Mouse (Mus musculus): ENCODE results near the gene Exog. TPM values are rescaled to one million over a fixed set of nuclear protein-coding genes. Genes with fewer than 3 reads are reported as not detected.

Exog gene
- 1 to 10 TPM; 3.0 to 3.5 TPM for total RNA-seq (2023)

DNA sequence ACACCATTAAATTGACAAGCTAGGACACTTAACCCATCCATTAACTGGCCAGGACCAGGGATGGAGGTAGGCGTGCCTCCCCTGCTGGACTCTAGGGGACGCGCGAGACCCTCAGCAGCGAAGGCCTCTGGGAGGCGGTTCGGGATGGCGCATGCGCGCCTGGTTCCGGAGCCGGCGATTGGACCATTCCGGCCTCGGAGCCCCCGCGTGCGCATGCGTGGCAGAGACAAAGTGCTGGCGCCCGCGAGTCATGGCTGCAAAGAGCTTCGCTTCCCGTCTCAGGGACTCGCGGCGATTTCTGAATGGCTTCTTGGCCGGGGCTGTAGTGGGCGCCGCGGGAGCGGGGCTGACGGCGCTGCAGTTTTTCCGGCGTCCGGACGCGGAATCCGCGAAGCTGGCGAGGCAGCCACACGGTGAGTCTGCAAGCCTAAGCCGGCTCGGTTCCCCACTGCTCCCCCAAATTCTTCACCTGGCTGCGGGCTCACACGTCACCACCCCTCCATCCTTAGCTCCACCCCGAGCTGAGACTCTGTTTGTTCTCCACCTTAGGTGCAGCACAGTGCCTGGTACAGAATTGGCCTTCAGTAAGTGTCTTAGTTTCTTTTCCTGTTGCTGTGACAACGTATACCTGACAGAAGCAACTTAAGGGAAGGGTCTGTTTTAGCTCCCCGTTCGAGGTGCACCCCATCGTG, at the start of gene Exog:
TSS of gene Exog (plus strand) at position 206 of the 692 bp plus-strand sequence.

GRCm38 (mm10) chr9:119401801-119402214, 42.9 kb upstream of the Exog start, which contains the start of gene Acvr2b:
Gene Acvr2b, plus strand, starts transcription at chr9:119402118.

Other genes with a start within 250 kb of the Exog start
- gene Slc22a13, start 235.8 kb upstream of the Exog start, total RNA-seq (2023) = not detected
- 10 to 100 TPM; 23.8 to 24.9 TPM for gene Oxsr1, start 122.5 kb upstream of the Exog start, total RNA-seq (2023)
- 10 to 100 TPM; 44.5 to 55.5 TPM for gene Acaa1a, start 105.3 kb upstream of the Exog start, total RNA-seq (2023)
- gene Myd88, start 103.5 kb upstream of the Exog start, total RNA-seq (2023) = 10 to 100 TPM; 81.8 to 86.1 TPM
- 1 to 10 TPM in 1 of 2 experiments, under 1 TPM in 1; 0.99 to 1.6 TPM for gene Xylb, start 87.6 kb upstream of the Exog start, total RNA-seq (2023)
- not detected for gene Slc22a14, start 79.4 kb upstream of the Exog start, total RNA-seq (2023)
- gene Acvr2b, start 42.8 kb upstream of the Exog start, total RNA-seq (2023) = 1 to 10 TPM; 1.6 to 2.0 TPM
- gene Scn5a, start 134.1 kb downstream of the Exog start, total RNA-seq (2023) = not detected

Data from neutrophil, adult 59 days (primary cell).